Mouse (Mus musculus) right cerebral cortex, postnatal 14 days (tissue): ENCODE data around the gene Ttn.
A peak's percentile ranks its signal among the peaks of the same experiment; 100 is the strongest.
"Not testable (repeated sequence)": the region's sequence is repeated elsewhere in the genome, so short reads cannot be mapped to it uniquely, and the experiment has no call there.

Experiments used
- DNase-seq: peaks from one replicate; pipeline ENCODE4 v3.0.0; 2022

Gene Ttn

DNA sequence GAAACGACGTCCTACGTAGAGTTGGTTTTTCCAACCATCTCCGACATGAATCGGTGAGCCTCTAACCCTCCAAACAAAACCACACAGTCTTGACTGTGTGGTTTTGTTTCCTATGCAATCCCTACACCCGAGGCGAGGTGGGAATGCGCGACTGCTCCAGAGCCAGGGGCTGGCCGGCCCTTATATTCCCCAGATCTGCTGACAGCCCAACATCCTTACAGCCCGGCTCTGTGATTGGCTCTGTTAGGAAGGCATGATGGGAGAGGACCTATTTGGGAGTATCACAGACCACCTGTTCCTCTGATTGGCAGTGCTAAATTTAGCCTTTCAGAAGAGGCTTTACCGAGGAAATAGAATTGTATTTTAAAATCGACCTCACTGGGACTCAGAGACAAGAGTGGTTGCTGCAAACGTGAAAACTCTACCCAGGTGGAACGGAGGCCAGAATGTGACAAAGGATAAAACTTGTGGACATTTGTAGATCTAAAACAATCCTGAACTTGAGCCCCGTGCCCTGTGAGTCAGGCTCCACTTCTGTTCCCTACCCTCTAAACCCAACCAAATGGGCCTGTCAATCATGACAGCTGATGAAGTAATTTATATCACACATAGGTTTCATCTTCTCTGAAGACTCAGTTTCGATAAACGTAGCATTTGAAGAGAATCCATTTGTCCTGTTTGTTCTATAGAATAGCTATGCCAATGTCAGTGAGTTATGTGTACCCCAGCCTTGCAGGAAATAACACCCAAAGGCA is at the start of gene Ttn:
Ttn (minus strand) TSS at position 157 of the 755 bp plus-strand sequence.
- DNase-seq: no peak

DNA sequence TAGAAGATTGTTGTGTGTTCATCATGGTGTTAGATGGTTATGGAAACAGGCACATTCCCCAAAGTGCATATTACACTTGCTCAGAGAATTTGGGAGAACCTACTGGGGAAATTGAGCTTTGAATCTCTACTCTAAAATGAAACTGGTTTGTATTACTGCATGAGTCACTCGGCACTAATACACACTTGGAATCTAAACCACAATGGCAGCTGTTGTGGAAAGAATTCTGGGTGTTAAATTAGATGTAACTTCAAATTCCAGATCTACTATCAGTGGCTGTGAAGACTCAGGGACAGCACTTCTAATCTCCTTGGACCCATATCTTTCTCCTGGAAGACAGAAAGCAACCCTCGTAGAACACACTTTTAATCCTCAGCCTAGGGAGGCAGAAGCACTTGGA is 38.3 kb upstream of the Ttn start:
- DNase-seq: no peak

DNA sequence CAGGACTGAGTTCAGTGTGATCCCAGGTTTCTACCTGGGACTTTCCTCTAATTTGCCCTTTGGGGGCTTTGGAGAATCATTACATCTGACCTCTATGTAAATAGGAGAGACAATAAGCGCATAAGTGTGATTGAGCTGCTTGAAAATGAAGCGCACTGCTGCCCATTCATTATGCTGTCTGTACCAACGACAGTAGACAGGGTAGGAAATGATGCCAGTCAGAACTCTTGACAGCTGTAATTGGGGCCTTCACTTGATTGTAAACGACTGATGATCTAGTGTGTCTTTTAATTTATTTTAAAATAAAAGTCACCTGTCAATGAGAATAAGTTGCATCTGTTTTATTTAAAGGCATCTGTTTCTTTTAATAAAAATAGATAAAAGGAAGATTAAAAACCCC is 35.4 kb upstream of the Ttn start:
- DNase-seq: no peak

DNA sequence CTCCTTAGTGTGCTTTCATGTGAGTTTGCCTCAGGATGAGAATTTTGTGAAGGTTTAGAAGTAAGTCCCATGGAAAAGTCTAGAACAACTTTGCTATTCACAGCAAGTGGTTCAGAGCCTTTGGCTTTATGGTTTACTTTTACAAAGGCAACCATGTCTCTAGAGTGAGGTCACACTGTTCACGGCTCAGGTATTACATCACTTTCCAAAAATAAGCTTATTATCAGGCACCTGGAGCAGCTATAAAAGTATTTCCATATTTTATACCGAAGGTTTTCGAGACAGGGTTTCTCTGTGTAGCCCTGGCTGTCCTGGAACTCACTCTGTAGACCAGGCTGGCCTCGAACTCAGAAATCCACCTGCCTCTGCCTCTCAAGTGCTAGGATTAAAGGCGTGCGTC is 31.1 kb upstream of the Ttn start:
- not testable (repeated sequence) for DNase-seq

DNA sequence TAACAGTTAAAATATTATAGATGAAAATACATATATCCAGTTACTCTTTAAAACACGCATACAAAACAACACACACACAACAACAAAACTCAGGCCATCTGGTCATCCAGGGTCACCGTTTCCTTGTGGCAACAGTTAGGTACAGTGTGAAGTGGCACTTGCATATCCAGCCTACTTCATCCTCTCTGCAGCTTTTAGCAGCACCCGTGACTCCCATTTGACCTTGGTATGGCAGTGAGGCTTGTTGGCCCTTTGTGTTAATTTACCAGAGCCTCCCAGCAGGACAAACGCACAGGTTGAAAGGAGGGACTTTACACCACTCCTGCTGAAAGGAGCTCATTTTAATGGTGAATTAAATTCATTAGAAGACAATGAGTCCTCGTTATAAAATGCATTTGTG is 29.6 kb upstream of the Ttn start:
- no peak for DNase-seq

DNA sequence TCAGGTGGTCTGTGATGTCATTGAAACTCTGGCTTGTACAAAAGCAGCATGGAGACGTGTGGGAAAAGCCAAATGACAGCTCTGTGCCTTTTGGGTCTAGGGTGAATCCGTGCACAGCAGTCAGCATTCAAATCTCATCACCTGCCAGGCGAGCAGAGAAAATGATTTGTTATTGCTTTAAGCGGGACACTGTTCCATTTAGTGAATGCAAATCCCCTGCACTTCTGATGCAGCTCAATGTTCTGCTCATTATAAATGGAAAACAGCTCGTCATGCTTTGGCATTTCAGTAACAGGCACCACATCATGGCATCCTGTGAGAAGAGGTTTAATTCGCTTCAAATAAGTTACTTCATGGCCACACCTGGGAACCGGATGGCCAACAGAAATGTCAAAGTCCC is 24.7 kb upstream of the Ttn start:
- no peak for DNase-seq

DNA sequence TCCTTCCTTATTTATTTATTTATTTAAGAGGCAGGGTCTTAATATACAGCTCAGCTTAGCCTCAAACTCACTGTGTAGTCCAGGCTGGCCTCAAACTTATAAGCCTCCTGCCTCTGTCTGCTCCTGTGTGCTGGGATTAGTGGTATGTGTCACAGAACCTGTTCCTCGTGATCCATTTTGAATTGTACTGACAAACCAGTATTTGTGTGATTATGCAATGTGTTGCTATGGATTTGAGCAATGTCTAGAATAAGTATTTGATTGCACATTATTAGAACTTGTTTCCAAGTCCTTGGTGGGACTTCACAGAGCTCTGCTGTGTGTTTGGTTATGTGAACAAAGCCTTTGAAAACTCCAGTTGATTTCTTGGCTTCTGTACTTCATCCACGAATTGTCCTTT is 20.8 kb upstream of the Ttn start:
- no peak for DNase-seq

DNA sequence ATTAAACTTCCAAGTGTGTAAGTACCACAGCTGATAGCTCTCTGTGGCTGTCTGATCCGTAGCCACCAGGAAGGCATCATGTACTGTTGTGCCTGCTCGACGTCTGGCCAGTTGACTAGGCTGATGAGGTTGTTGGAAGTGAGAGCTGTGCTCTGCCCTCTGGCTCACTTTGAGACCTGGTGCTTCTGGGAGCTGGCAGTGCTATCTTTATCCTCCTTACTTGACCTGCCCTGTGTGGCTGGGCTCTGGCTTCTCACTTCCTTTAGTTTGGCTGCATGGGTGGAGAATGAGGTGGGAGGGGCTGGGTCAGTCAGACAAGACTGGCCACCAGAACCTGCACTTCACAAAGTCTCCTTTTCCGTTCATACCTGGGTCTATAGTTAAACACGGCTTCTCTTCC is 16.0 kb upstream of the Ttn start:
- DNase-seq: no peak

DNA sequence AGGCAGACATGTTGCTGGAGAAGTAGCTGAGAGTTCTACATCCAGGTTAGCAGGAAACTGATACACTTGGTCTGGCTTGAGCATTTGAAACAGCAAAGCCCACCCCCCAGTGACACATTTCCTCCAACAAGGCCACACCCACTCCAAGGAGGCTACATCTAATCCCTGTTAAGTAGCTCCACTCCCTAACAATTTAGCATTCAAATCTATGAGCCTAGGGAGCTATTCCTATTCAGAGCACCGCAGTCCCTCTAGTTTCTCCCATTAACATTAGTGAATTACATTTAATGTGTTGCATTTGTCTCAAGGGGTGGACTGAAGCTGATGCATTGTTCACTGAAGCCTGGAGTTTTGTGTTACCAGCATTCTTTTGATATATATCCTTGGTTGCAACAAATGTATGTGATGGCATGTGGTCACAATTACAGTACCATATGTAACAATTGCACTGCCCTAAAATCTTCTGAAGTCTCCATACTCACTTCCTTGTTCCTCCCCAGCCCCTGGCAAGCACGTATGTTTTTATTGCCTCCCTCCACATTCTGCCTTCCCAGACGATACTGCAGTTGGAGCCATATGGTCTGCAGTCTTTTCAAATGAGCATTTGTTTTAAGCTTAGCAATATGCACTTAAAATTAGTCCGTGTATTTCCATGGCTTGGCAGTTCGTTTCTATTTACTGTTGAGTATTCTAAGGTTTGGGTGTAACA is 10.3 kb upstream of the Ttn start:
- DNase-seq: peak; percentile 15

DNA sequence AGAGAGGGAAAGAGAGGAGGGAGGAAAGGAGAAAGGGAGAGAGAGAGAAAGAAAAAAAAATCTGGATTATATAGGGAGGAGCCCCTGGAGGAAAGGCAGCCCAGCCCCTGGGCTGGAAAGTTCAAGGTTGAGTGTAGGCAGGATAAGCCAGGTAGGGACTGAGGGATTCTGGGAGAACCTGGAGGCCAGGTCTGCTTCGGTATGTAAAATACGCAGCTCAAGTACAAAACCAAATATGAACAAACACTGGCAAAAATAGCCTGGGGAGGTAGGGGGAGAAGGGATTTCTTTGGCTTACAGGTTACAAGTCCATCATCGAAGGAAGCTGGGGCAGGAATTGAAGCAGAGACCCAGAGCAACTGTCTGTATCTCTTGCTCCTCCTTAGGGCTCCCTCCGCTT is 5.0 kb upstream of the Ttn start:
- no peak for DNase-seq

DNA sequence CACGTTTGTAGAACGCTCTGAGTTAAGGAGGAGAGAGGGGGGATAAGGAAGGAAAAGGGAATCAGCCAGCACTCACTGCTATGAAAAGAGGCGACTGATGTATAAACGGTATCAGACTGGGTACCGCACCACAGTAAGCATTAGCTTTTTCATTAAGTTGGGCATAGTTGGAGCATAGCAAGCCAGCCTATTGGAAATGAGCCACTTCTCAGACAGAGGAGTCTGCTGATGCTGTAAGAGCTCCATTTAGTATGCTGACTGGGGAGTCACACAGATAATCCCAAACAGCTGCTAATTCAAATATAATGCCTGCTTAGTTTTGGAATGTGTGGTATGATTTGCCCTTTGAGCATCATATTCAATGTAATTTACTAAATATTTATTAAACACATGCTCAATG is 2.0 kb upstream of the Ttn start:
- no peak for DNase-seq

DNA sequence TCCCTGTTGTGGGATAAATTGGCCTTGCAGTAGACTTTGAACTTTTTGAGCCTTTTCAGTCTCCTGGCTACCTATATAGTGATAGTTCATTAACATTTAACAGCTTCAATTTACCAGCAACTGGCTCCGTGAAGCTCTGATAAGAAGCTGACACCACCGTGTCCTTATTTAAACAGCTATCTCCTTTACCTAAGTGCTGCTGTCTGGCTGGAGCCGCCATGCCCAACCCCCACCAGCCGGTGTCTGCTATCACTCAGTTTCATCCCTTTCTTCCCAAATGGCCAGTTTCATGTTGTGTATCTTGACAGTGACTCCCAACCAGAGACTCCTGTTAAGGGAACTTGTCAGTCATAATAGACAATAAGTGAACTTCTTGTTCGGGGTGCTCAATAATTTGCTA is 1.3 kb upstream of the Ttn start:
- no peak for DNase-seq

DNA sequence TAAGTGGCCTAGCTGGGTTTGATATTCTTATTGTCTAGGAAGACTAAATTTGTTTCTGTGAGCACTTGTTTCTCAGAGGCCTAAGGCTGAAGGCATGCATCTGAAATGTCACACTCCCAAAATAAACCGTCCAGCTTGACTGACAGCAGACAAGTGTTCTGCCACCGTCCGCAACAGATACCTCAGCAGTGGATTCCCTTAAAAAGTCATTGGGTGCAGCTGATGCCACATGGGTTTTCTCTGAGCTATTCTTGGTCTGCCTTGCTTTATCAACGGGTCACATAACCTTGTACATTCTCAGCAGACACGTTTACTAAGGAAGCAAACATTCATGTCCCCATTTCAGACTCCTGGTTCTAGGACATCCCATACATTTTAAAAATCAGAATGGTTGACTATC is 630 bp downstream of the Ttn start:
- no peak for DNase-seq

DNA sequence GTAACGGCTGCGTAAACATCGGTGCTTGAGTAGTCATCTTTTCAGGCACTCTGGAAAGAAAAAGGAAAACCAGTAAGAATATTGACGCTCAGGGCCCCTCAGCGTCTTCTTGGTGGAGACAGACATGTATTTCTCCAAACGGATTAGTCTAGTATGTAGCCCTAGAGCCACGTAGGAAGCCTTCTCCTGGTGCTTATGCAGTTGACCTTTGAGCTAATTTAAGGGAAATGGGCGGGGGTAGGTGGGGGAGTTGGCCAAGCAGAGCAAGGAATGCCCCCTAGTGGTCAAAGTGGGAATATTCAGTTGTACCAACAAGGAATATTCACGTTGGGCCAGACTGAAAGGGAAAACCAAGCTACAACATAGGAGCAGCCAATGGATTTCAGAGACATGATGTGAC is 2.2 kb downstream of the Ttn start:
- no peak for DNase-seq

DNA sequence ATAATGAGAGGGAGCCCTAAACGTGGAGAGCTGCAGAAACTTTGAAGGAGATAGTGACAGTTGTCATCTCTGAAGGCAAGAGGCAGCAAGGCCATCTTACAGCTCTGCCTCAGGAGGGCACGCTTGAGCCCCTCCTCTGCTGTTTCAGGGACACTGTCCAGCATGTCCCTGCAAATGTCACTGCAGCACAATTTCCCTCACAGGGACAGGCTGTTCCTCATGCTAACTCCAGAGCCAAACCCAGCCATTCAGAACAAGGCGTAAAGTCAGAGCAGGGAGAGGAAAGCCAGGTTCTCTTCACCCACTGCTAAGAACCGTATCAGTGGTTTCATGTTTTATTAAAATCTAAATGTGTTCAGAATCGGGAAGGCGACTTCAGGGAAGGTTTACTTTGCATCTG is 4.7 kb downstream of the Ttn start:
- DNase-seq: no peak

DNA sequence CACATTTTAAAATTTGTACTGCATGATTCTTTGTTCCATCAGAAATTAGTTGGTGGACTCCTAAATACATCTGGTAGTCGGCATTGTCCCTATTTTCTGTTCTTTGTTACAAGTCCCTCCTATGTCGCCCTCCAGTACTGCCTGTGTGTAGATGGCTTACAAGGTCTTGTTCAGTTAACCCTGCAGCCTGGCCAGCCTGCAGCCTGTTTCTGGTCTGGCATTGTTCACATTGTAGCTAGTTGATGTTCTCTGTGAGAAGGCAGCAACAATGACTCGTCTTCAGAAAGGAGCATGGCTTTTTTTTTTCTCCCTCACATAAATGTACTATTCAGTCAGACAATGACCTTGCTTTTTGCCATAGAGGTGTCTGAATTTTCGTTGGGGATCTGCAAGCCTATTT is 10.3 kb downstream of the Ttn start:
- DNase-seq: no peak

DNA sequence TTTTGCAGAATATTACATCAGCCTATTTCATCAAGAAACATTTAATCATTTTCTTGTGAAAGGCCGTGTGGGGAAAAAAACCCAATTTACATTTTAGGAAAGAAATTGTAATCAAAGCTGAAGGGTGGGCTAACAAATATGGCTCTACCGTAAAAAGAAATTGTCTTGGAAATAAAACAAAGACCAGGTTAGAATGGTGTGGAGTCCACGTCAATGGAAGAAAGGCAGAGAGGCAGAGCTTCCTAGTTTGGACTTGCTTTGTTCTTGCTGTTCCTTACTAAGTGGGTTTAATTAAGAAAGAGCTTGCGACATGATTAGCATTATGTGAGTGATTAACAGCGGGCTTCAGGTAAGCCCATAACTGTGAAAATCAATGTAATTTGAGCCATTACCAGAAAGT is 11.3 kb downstream of the Ttn start:
- DNase-seq: no peak

DNA sequence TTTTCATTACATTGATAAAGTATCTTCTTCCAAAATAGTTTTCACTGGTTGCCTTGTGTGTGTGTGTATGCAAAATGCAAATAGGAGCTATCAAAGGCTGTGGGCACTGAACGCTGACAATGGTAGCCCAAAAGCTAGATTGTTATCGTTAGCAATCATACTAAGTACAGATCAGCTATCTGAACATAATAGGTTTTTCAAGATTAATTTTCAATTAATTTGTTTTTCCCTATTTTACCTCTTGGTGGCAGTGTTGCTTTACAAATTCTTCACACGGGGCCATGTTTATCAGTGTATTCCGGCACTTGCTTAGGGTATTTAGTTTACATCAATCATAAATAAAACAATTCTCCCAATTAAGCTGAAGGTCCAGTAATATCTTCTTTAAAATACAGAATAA is 11.7 kb downstream of the Ttn start:
- no peak for DNase-seq

DNA sequence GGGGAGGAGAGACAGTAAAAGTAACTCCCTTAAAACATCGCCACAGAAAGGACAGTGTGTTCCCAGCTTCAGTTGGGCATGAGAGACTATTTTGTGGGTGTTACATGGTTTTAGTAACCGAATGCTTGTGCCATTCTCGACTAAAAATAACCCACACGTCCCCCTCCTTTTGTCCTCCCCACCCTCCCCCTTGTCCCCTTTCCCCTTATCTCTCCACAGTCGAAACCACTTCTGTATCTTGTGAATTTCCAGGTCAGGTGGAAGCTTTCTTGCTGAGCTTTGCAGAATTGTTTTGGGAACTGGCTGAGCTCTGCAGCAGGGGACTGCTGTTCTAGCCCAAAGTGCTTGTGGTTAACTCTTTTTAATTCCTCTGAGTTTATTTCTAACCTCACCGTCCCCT is 12.1 kb downstream of the Ttn start:
- DNase-seq: no peak

DNA sequence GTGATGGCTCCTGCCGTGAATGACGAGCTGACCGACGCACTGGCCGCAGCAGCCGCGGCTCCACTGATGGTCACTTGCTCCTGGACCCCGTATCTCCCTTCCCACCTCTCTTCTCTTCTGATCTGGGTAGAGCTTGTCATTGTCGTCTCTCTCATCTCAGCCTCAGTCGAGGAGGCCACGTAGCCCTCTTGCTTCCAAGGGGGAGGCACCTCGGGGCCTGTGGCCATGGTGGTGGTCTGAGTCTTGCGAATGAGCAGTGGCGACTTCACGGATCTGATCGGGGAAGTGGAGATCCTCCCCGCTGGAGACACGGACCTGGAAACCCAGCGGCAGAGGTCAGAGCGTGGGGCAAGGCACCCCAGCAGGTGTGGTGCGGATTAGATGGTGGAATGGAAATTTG is 12.7 kb downstream of the Ttn start:
- DNase-seq: no peak

DNA sequence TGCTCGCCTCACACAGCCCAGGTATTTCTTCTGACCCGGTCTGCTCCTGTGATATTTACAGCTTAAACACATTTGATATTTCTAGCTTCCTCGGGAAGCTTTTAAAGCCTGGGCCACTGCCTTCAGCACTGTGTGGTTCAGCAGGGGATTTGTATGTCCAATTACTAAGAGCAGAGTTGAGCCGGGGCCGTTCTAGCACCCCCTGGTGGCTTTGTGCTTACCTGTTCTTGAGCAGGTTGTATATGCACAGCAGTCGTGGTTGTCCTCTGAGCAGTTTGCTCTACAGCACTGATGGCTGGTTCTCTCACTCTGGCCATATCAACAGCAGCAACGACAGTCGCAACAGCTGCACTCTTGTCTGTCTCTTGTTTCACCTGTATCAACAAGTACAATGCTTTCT is 13.4 kb downstream of the Ttn start:
- peak; percentile 86 for DNase-seq

DNA sequence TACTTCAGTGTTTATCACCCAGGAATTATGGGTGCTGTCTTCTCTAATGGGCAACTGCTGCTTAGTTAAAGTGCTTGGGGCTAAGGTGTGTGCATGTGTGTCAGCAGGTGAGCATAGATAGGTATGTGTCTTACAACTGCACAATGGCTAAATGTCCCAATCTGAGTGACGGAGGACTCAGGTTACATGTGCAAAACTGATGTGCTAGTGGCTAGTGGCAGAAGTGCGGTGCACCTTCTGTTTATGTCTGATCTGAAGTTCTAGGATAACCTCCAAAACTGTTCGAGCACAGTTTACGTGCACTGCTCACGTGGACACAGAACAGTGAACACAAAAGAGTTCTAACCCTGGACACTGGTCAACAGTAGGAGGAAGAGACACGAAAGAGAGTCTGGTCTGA is 15.8 kb downstream of the Ttn start:
- DNase-seq: no peak

DNA sequence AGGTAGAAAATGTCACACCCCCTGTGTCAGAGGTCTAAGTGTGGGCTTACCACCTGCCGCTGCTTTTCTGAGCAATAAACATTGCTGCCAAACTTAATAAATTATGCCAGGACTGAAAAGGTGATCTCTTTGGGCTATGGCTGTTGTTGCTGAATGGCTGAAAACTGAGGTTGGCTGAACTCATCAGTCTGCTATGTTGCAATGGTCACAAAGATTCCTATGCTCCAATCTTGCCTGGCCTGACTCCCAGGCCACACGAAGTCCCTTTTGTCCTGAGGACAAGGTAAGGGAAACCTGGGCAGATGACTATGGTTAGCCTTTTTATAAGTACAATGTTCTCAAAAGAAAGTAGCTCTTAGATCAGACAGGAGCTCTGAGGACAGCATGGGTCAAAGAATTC is 16.3 kb downstream of the Ttn start:
- no peak for DNase-seq

DNA sequence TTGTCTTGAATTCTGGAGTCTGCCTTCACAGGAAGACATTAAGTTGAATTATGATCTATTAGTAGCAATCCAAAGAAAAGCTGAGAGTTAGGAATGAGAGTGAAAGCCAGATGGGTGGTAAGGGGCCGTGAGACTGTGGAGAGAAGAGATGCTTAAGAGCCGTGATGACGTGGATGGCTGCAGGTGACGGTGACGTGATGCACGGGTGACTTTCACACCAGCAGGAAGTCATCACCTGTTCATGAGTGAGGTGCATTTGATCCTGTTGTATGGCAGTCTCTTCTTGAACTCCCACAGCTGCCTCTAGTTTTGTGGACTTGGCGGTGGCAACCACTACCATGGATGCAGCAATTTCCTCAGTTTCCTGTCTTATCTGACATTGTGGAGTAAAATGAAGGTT is 16.8 kb downstream of the Ttn start:
- DNase-seq: no peak

DNA sequence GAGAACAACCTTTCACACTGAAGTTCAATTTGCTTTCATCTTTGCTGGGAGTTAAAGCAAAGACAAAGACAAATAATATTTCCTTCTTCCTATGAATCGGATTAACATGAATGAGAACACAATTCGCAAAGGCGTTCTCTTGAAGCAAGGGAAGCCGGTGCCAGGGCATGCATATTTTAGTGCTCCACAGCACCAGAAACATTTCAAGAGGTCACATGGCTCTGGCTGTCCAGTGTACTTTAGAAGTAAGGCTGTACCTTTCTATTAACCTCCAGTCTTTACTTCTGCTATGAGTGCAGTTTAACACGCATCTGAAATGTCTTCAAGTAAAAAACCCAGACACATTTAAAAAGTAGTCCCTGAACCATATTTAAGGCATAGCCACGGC is 20.3 kb downstream of the Ttn start:
- no peak for DNase-seq
